Mouse (Mus musculus): Measurements from ENCODE around the gene Btbd35f28. TPM values are rescaled to one million over a fixed set of nuclear protein-coding genes. Genes with fewer than 3 reads are reported as not detected.
"Not testable (repeated sequence)": the region's sequence is repeated elsewhere in the genome, so short reads cannot be mapped to it uniquely, and the experiment has no call there.

The Btbd35f28 gene
- polyA plus RNA-seq (2014; fragmentation: Nextera tagmentation; extraction: Ambion mirVana) = not detected in 2 replicates

DNA sequence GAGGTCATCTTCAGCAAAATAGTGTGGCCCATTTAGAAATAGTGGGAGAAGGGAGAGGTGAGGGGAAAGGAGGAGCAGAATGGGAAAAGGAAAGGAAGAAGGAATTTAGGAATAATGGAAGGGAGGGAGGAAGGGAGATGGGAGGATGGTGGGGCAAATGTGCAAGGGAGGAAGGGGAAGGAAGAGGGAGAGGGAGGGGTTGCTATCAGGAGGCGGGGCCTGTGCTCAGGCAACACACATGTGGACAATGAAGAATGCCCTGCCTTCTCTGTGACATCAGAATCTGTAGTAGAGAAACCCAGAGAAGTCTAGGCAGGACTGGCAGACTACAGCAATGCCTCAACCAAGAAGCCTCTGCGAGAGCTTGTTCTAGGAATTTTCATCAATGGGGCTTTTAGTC lies at the start of gene Btbd35f28:
Gene Btbd35f28 (plus strand): TSS at position 301 of the 400 bp plus-strand sequence.
- not testable (repeated sequence) for H3K4me3 ChIP-seq (ENCODE audit: low read depth, low read length); H3K9me3 ChIP-seq (ENCODE audit: control insufficient read depth, low read length); H3K4me1 ChIP-seq (replicated peaks; ENCODE audit: control insufficient read depth, insufficient read depth, low read length); H3K9ac ChIP-seq (ENCODE audit: low read length); H3K4me2 ChIP-seq (ENCODE audit: low read length); ATAC-seq (replicated peaks; ENCODE audit: low FRiP score, low TSS enrichment, low read depth); H3K36me3 ChIP-seq (ENCODE audit: control insufficient read depth, insufficient read depth, low read length); H3K27me3 ChIP-seq (replicated peaks; ENCODE audit: control insufficient read depth, insufficient read depth, low read length); DNase-seq (ENCODE audit: low spot score); H3K27ac ChIP-seq (ENCODE audit: low read depth)
- no CpG with 5 or more reads among the region's 2 CpGs for WGBS

Other genes with a start within 250 kb of the Btbd35f28 start
- gene Btbd35f16, start 239.6 kb upstream of the Btbd35f28 start, polyA plus RNA-seq (2014; fragmentation: Nextera tagmentation; extraction: Ambion mirVana) = not detected in 2 replicates
- gene Btbd35f3, start 158.9 kb upstream of the Btbd35f28 start, polyA plus RNA-seq (2014; fragmentation: Nextera tagmentation; extraction: Ambion mirVana) = not detected in 2 replicates
- gene Btbd35f20, start 94.7 kb downstream of the Btbd35f28 start, polyA plus RNA-seq (2014; fragmentation: Nextera tagmentation; extraction: Ambion mirVana) = not detected in 2 replicates
- gene Btbd35f17, start 174.1 kb downstream of the Btbd35f28 start, polyA plus RNA-seq (2014; fragmentation: Nextera tagmentation; extraction: Ambion mirVana) = not detected in 2 replicates

All from intestine, embryonic 14.5 days (tissue).